Mouse (Mus musculus) mature B cell (primary cell): Measurements from ENCODE around the gene Cacybp.

Source experiments
- in situ Hi-C: fragments of 300-500 bp; cut with MboI; formaldehyde crosslinking; loops from 2 replicates; pipeline ENCODE4 v1.14.3; 2019

Cacybp gene

DNA sequence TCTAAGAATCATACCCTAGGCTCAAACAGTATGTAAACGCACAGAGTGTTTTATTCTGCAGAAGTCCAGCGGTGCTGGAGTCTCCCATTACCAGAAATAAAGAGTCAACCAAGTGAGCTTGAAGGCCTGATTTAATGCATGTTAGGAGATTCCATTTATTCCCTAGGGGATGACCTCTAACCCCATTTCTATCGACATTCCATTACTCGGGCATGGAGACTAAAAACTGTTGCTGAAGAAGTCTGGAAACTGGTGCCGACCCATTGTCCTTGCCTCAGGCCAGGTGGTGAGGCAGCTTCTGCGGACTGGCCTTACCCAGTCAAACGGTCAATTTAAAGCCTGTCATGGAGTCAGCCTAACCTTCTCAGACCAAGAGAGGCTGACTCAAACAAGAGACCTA lies 1.5 kb upstream of the Cacybp start:
- in situ Hi-C loops: no loop called here

DNA sequence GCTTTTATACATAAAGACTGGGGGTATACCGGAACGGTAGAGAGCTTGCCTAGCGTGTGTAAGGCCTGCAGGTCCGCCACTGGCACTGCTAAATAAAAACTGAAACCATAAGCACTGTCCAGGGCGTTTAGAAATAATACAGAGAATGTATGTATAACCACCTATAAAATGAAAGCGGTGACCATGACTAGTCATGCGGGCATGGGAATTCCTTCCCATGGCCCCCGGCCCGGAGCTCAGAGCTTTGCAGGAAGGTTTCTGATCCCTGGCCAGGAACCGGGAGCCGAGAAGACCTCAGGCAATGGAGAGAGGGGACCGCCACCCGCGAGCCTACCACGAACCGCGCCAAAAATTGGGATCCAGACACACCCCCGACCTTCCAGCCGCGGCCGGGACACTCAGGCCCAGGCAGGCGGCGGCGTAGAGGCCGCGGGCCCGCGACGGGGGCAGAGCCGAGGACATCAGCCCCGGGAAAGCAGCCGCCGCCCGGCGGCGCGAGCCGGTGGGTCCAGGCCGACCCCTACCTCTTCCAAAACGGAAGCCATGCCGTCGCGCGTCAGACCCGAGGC lies 468 bp downstream of the Cacybp start:
- in situ Hi-C loops: no loop called here

DNA sequence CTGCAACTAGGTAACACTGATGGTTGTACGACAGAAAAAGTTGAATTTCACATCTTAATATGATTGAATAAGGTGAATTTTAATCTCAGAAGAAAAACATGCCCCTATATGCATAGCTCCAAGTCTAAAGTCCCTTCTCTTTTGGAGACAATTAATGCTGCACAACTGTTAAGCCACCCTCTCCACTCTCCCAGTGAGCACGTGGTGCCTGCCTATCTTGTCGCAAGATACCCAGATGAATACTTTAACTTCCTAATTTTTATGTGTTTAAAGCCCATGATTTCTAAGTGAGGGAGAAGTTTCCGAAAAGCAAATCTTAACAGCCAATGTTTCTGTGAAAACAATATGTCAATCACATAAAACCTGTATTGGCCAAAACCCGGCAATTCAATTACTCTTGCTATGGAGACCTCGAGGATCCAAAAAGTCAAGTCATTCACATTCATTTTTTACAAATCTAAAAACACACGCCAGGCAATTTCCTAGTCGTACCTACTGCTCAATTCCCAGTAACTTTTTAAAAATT lies 1.0 kb downstream of the Cacybp start:
- in situ Hi-C loops: no loop called here

DNA sequence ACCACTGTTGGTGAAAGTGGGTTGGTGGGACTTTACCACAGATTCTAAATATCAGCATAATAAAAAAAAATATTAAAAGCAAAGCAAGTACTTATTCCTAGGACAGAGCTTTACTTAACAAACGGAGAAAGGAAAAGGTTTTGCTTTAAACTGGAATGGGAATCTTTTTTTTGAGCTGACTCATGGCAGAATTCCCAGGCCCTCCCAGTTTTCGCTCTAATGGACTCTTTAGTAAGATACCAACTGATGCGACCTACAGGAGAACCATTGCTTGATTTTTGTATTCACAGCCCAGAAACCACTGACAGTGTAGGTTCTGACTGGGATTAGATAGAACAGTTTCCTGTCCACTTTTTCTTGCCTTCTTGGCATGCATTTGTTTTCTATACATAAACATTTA lies 2.1 kb downstream of the Cacybp start:
- in situ Hi-C loops: no loop called here

DNA sequence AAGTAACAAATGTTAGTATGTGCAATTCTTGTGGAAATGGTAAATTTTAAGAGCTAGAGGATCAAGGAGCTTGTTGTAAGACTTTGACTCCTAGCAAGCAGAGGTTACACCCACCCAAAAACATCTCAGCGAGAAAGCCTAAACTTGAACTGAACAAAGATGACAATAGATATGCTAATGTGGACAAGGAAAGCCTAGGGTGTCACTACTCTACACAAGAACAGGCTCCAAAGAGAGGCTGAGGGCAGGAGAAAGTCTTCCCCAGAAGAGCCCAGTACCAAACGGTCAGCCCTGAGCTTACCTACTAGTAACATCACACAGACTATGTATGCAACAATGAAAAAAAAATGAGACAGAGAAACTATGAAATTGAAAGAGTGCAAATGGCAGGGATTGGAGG lies 2.8 kb downstream of the Cacybp start:
- in situ Hi-C loops: no loop called here

DNA sequence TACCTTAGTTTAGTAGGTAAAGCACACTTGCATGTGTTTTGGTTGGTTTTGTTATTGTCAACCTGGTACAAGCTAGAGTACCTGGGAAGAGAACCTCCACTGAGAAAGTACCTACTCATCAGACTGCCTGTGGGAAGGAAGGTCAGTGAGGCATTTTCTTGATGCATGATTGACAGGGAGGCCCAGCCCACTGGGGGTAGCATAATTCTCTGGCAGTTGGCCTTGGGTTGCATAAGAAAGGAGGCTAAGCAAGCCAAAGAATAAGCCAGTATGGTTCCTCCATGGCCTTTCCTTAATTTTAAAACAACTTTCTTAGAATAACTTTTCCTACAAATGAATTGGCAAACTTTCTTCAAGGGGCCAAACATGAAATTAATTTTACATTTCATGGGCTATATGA lies 7.2 kb downstream of the Cacybp start:
- in situ Hi-C loops: no loop called here

DNA sequence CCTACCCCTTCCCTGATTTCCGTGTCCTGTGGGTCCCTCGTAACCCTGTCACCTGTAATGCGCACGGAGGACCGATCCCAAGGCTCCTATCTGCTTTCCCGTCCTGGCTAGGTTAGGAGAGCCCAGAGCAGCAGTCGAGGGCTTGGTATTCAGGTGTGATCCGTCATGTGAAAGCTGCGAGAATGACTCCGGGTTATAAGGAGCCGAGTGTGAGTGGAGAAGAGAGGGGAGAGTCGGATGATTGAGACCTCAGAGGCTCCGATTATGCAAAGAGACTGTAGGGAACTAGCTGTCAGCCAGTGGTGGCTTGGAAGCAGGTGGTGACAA lies 17.4 kb downstream of the Cacybp start:
- in situ Hi-C loops: loop anchor here (25.0 kb wide), 1 partner anchor 517 kb away; no protein-coding TSS in a partner anchor

DNA sequence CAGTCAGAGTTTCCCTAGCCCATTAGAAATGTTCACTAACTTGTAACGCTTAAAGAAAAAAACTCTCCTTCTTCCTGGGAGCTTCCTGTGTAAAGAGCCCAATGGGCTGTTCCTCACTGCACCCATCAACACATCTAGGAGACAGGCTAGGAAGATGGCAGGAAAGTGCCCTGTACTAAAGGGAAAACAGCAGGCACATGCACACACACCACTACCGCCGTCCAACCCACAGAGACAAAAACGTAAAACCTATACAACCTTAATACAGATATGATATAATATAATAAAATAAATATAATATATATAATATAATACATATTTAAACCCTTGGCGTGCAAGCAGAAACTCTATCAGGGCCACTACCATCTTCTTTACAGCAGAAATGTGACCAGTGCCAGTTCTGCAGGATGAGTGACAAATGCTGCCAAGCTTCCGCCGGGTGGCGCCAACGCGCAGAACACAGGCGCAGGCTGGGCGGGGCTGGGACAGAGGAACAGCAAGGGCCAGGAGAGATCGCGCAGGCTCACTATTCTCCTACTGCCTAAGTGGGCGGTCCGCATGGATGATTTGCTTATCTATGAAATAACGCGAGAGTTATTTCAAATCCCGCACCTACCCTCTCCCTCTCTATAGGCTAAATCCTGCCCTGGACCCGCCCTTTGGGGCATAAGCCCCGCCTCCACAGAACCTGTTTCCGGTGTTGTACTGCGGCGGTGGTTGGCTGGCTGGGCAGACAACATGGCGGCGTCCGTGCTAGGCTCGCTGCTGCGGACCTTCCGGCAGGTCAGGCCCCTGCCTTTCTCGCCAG lies 17.9 kb downstream of the Cacybp start, which contains the start of gene Mrps14:
TSS of gene Mrps14 (plus strand) at position 687 of the 808 bp plus-strand sequence.
- in situ Hi-C loops: loop anchor here (25.0 kb wide), 1 partner anchor 518 kb away; no protein-coding TSS in a partner anchor

DNA sequence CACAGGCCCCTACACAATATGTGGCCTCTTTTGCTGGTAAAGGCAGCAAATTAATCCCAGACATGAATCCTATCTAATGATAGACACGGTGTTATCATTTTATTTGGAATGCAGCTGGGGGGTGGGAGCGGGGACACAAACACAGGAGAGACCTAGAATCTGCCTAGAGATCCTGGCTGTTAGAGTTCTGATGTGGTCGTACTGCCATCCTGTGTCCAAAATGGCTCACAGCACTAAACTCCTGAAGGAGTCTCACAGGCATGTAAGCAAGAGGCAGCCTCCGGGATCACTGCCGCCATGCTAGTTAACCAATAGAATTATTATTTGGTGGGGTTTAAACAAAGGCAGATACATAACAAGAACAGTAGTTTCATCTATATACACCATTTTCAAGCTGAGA lies 28.2 kb downstream of the Cacybp start:
- in situ Hi-C loops: loop anchor here (25.0 kb wide), 1 partner anchor 528 kb away; no protein-coding TSS in a partner anchor

DNA sequence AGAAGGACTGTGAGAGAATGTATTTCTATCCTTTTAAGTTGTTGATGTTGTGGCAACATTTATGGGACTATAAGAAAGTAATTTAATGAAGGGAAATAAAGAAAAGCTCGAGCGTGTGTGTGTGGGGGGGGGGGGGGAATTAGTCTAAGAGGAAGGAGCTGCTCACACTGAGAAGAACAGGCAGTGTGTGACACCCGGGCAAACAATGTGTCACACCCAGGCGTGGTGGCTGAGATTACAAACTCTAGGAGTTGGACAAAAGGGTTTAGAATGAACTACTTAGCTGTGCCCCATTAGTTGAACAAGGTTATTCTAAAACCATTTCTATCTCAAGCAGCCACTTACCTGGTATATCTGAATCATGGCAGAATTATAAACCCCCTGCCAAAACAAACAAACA lies 31.5 kb downstream of the Cacybp start:
- in situ Hi-C loops: loop anchor here (25.0 kb wide), 1 partner anchor 531 kb away; no protein-coding TSS in a partner anchor

DNA sequence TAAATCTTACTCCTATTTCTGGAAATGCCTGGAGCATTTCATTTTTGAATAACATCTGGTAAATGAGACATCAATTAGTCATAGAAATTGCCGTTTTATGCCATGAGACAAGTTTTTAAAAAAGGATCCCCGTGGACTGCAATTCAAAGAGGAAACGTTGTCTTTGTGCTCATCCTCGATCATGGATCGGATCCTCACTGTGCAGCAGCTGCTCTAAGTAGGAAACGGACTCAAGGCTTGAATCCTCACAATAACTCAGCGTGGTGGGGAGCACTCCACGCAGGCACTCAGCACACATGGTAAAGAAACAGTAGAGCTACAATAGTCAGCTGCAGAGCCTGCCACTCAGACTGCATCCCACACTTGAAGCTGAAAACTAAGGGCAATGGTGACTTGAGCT lies 35.8 kb downstream of the Cacybp start:
- in situ Hi-C loops: loop anchor here (25.0 kb wide), 1 partner anchor 535 kb away; no protein-coding TSS in a partner anchor

DNA sequence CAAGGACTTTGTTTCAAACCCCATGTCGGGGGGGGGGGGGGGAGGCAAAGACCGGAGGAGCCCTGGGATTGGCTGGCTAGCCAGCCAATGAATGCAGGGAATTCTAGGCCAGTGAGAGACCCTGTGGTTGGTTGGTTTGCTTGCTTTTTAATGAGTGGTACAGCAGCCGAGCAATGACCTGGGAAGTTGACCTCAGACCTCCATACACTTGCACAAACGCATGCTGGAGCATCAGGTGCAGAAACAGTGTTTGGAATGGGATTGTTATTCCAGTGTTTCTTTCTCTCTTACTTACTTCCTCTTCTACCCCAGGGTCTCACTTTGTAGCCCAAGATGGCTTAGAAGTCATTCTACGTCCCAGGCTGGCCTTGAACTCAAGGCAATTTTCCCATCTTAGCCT lies 46.1 kb downstream of the Cacybp start:
- in situ Hi-C loops: no loop called here

DNA sequence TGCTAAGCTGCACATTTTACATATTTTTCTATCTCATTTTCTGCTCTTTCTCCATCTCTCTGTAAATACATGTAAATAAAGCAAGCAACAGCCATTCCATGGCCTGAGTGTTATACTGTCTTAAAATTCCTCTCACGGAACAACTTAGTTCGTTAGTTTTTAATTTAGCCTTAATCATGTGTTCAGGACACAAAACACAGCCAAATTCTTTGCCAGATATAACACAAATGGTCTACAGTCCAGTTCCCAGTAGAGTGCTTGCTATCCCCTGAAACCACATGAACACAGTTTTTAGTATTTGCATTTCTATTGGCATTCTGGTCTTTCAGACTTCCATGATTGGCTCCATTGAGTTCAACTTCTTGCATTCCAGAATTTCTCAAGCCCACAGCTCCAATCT lies 54.5 kb downstream of the Cacybp start:
- in situ Hi-C loops: no loop called here

DNA sequence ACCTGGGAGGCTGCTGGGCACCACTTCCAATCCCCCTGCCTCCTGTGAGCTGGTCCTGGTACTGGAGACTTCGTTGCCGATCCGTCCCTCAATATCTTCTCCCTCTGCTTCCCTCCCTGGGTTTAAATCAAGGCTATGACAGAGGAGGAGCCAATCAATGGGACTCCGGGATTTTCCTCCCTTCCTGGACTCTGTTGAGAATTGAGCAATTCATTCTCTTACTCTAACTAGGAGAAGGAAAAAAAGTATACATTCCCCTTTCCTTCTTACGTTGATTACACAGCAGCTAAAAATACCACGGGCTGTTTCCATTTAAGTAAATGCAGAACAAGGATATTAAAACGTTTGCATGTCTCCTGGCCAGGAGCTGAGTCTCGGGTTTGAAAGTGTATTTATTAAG lies 59.2 kb downstream of the Cacybp start, which contains the start of gene Tnn:
TSS of gene Tnn (minus strand) at position 101 of the 400 bp plus-strand sequence.
- in situ Hi-C loops: no loop called here
